Mouse (Mus musculus): ENCODE measurements around the gene Sh3bgrl. TPM values are rescaled to one million over a fixed set of nuclear protein-coding genes. Genes with fewer than 3 reads are reported as not detected.

The Sh3bgrl gene
- polyA plus RNA-seq, 1 experiment from 2014 or later = 89.2 TPM

- H3K4me2 ChIP-seq = no peak overlapping the region
- no peak for DNase-seq (ENCODE audit: low spot score)
- 73% methylated on average over 1 of the region's 1 CpGs for WGBS
Measured at GRCm38 (mm10) chrX:109141337-109141870, 46.2 kb downstream of the Sh3bgrl start.

GRCm38 (mm10) chrX:109142281-109142680 is 47.1 kb downstream of the Sh3bgrl start:
- H3K4me1 ChIP-seq (replicated peaks; ENCODE audit: control insufficient read depth, insufficient read depth, low read length) = no peaks in the 10 kb centered on the region
- no peak overlapping the region for H3K4me2 ChIP-seq
- H3K27me3 ChIP-seq (replicated peaks; ENCODE audit: control insufficient read depth, insufficient read depth, low read length) = no peaks in the 10 kb centered on the region
- WGBS = 65% methylated on average over 4 of the region's 4 CpGs
- H3K27ac ChIP-seq (ENCODE audit: low read depth, low read length) = no peak overlapping the region
- H3K9me3 ChIP-seq (ENCODE audit: control insufficient read depth, low read length) = no peaks in the 10 kb centered on the region
- H3K9ac ChIP-seq (ENCODE audit: low read depth, low read length) = no peak overlapping the region
- H3K36me3 ChIP-seq (ENCODE audit: control insufficient read depth, insufficient read depth, low read length) = no peaks in the 10 kb centered on the region
- no peak overlapping the region for H3K4me3 ChIP-seq (ENCODE audit: low read depth, low read length)
- DNase-seq (ENCODE audit: low spot score) = no peak
- ATAC-seq (replicated peaks; ENCODE audit: low FRiP score) = no peak

More at GRCm38 (mm10) chrX:109141337-109141870, 46.2 kb downstream of the Sh3bgrl start:
- no peak overlapping the region for H3K27ac ChIP-seq (ENCODE audit: low read depth, low read length)
- H3K9ac ChIP-seq (ENCODE audit: low read depth, low read length) = no peak overlapping the region
- no peaks in the 10 kb centered on the region for H3K4me1 ChIP-seq (replicated peaks; ENCODE audit: control insufficient read depth, insufficient read depth, low read length)
- H3K4me3 ChIP-seq (ENCODE audit: low read depth, low read length) = no peak overlapping the region
- no peaks in the 10 kb centered on the region for H3K27me3 ChIP-seq (replicated peaks; ENCODE audit: control insufficient read depth, insufficient read depth, low read length)
- H3K36me3 ChIP-seq (ENCODE audit: control insufficient read depth, insufficient read depth, low read length) = no peaks in the 10 kb centered on the region
- H3K9me3 ChIP-seq (ENCODE audit: control insufficient read depth, low read length) = no peaks in the 10 kb centered on the region
- no peak for ATAC-seq (replicated peaks; ENCODE audit: low FRiP score)

DNA sequence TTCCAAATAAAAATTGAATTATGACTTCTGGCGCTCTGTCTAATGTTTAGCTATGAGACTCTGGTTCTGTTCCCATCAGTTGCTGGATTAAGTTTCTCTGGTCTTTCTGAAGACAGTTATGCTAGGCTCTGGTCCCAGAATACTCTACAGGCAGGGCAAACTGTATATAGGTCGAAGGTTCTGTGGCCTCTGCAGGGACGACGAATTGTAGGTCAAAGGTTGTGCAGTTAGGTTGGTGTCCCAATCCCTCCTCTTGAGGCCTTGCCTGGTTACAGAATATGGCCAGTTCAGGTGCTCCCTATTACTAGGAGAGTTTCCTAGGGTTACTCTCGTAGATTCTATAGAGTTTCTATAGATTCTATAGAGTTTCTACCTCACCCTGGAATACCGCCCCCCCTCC is 50.6 kb downstream of the Sh3bgrl start:
- no peaks in the 10 kb centered on the region for H3K27me3 ChIP-seq (replicated peaks; ENCODE audit: control insufficient read depth, insufficient read depth, low read length)
- no peak overlapping the region for H3K4me2 ChIP-seq
- WGBS = 81% methylated on average over 6 of the region's 6 CpGs
- H3K9ac ChIP-seq (ENCODE audit: low read depth, low read length) = no peak overlapping the region
- ATAC-seq (replicated peaks; ENCODE audit: low FRiP score) = no peak
- no peak overlapping the region for H3K27ac ChIP-seq (ENCODE audit: low read depth, low read length)
- no peaks in the 10 kb centered on the region for H3K4me1 ChIP-seq (replicated peaks; ENCODE audit: control insufficient read depth, insufficient read depth, low read length)
- H3K4me3 ChIP-seq (ENCODE audit: low read depth, low read length) = no peak overlapping the region
- H3K9me3 ChIP-seq (ENCODE audit: control insufficient read depth, low read length) = no peaks in the 10 kb centered on the region
- DNase-seq (ENCODE audit: low spot score) = no peak
- no peaks in the 10 kb centered on the region for H3K36me3 ChIP-seq (ENCODE audit: control insufficient read depth, insufficient read depth, low read length)

GRCm38 (mm10) chrX:109147108-109147507 is 51.9 kb downstream of the Sh3bgrl start:
- DNase-seq (ENCODE audit: low spot score) (no peak), ATAC-seq (replicated peaks; ENCODE audit: low FRiP score) (no peak)
- Histone ChIP-seq H3K4me2 (no peak overlapping the region), H3K9me3 (ENCODE audit: control insufficient read depth, low read length) (no peaks in the 10 kb centered on the region), H3K4me1 (replicated peaks; ENCODE audit: control insufficient read depth, insufficient read depth, low read length) (no peaks in the 10 kb centered on the region), H3K27ac (ENCODE audit: low read depth, low read length) (no peak overlapping the region), H3K27me3 (replicated peaks; ENCODE audit: control insufficient read depth, insufficient read depth, low read length) (no peaks in the 10 kb centered on the region), H3K36me3 (ENCODE audit: control insufficient read depth, insufficient read depth, low read length) (no peaks in the 10 kb centered on the region), H3K4me3 (ENCODE audit: low read depth, low read length) (no peak overlapping the region), H3K9ac (ENCODE audit: low read depth, low read length) (no peak overlapping the region)
- WGBS = 89% methylated on average over 3 of the region's 3 CpGs

DNA sequence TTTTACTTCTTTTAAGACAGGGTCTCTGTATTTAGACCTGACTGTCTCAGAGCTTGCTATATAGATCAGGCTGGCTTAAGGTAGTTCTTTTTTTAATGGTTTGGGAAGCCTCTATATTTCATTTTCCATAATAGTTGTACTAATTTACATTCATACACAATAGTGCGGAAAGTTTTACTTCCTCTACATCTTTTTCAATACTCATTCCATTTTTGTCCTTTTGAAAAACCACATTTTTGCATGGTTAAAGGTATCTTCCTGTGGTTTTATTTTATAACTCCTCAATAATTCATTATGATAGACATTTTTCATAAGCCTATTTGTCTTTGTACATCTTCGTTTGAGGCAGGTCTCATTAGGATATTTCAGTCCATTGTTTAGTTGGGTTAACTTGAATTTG is 56.1 kb downstream of the Sh3bgrl start:
- Histone ChIP-seq H3K9me3 (ENCODE audit: control insufficient read depth, low read length) (no peaks in the 10 kb centered on the region), H3K27me3 (replicated peaks; ENCODE audit: control insufficient read depth, insufficient read depth, low read length) (no peaks in the 10 kb centered on the region), H3K27ac (ENCODE audit: low read depth, low read length) (no peak overlapping the region), H3K4me3 (ENCODE audit: low read depth, low read length) (no peak overlapping the region), H3K4me1 (replicated peaks; ENCODE audit: control insufficient read depth, insufficient read depth, low read length) (no peaks in the 10 kb centered on the region), H3K36me3 (ENCODE audit: control insufficient read depth, insufficient read depth, low read length) (no peaks in the 10 kb centered on the region), H3K9ac (ENCODE audit: low read depth, low read length) (no peak overlapping the region), H3K4me2 (no peak overlapping the region)
- DNase-seq (ENCODE audit: low spot score) (no peak), ATAC-seq (replicated peaks; ENCODE audit: low FRiP score) (no peak)
- 89% methylated on average over 2 of the region's 2 CpGs for WGBS

GRCm38 (mm10) chrX:109160326-109160725 is 65.2 kb downstream of the Sh3bgrl start:
- H3K9ac ChIP-seq (ENCODE audit: low read depth, low read length) = no peak overlapping the region
- ATAC-seq (replicated peaks; ENCODE audit: low FRiP score) = no peak
- H3K9me3 ChIP-seq (ENCODE audit: control insufficient read depth, low read length) = no peaks in the 10 kb centered on the region
- H3K27ac ChIP-seq (ENCODE audit: low read depth, low read length) = no peak overlapping the region
- H3K4me1 ChIP-seq (replicated peaks; ENCODE audit: control insufficient read depth, insufficient read depth, low read length) = no peaks in the 10 kb centered on the region
- H3K4me2 ChIP-seq = no peak overlapping the region
- 93% methylated on average over 1 of the region's 1 CpGs for WGBS
- DNase-seq (ENCODE audit: low spot score) = no peak
- H3K36me3 ChIP-seq (ENCODE audit: control insufficient read depth, insufficient read depth, low read length) = no peaks in the 10 kb centered on the region
- no peak overlapping the region for H3K4me3 ChIP-seq (ENCODE audit: low read depth, low read length)
- H3K27me3 ChIP-seq (replicated peaks; ENCODE audit: control insufficient read depth, insufficient read depth, low read length) = no peaks in the 10 kb centered on the region

GRCm38 (mm10) chrX:109160901-109161300 is 65.7 kb downstream of the Sh3bgrl start:
- Histone ChIP-seq H3K4me1 (replicated peaks; ENCODE audit: control insufficient read depth, insufficient read depth, low read length) (no peaks in the 10 kb centered on the region), H3K9me3 (ENCODE audit: control insufficient read depth, low read length) (no peaks in the 10 kb centered on the region), H3K9ac (ENCODE audit: low read depth, low read length) (no peak overlapping the region), H3K36me3 (ENCODE audit: control insufficient read depth, insufficient read depth, low read length) (no peaks in the 10 kb centered on the region), H3K27ac (ENCODE audit: low read depth, low read length) (no peak overlapping the region), H3K27me3 (replicated peaks; ENCODE audit: control insufficient read depth, insufficient read depth, low read length) (no peaks in the 10 kb centered on the region), H3K4me2 (no peak overlapping the region), H3K4me3 (ENCODE audit: low read depth, low read length) (no peak overlapping the region)
- ATAC-seq (replicated peaks; ENCODE audit: low FRiP score) (no peak), DNase-seq (ENCODE audit: low spot score) (no peak)
- WGBS = 66% methylated on average over 4 of the region's 4 CpGs

- no peak for DNase-seq (ENCODE audit: low spot score)
- Histone ChIP-seq H3K36me3 (ENCODE audit: control insufficient read depth, insufficient read depth, low read length) (no peaks in the 10 kb centered on the region), H3K9ac (ENCODE audit: low read depth, low read length) (no peak overlapping the region), H3K4me1 (replicated peaks; ENCODE audit: control insufficient read depth, insufficient read depth, low read length) (no peaks in the 10 kb centered on the region), H3K27me3 (replicated peaks; ENCODE audit: control insufficient read depth, insufficient read depth, low read length) (no peaks in the 10 kb centered on the region), H3K9me3 (ENCODE audit: control insufficient read depth, low read length) (no peaks in the 10 kb centered on the region), H3K4me2 (no peak overlapping the region), H3K27ac (ENCODE audit: low read depth, low read length) (no peak overlapping the region), H3K4me3 (ENCODE audit: low read depth, low read length) (no peak overlapping the region)
- no peak for ATAC-seq (replicated peaks; ENCODE audit: low FRiP score)
- 55% methylated on average over 2 of the region's 2 CpGs for WGBS
Measured at GRCm38 (mm10) chrX:109175038-109175437, 79.9 kb downstream of the Sh3bgrl start.

GRCm38 (mm10) chrX:109175470-109175869 is 80.3 kb downstream of the Sh3bgrl start:
- Histone ChIP-seq H3K27me3 (replicated peaks; ENCODE audit: control insufficient read depth, insufficient read depth, low read length) (no peaks in the 10 kb centered on the region), H3K9me3 (ENCODE audit: control insufficient read depth, low read length) (no peaks in the 10 kb centered on the region), H3K4me1 (replicated peaks; ENCODE audit: control insufficient read depth, insufficient read depth, low read length) (no peaks in the 10 kb centered on the region), H3K27ac (ENCODE audit: low read depth, low read length) (no peak overlapping the region), H3K4me3 (ENCODE audit: low read depth, low read length) (no peak overlapping the region), H3K36me3 (ENCODE audit: control insufficient read depth, insufficient read depth, low read length) (no peaks in the 10 kb centered on the region), H3K4me2 (no peak overlapping the region), H3K9ac (ENCODE audit: low read depth, low read length) (no peak overlapping the region)
- DNase-seq (ENCODE audit: low spot score) = no peak
- WGBS = 56% methylated on average over 3 of the region's 3 CpGs
- no peak for ATAC-seq (replicated peaks; ENCODE audit: low FRiP score)

All from liver, embryonic 11.5 days (tissue).